Comparison of ENCODE assay signal across 19 mouse cellular contexts in the genomic region with DNA sequence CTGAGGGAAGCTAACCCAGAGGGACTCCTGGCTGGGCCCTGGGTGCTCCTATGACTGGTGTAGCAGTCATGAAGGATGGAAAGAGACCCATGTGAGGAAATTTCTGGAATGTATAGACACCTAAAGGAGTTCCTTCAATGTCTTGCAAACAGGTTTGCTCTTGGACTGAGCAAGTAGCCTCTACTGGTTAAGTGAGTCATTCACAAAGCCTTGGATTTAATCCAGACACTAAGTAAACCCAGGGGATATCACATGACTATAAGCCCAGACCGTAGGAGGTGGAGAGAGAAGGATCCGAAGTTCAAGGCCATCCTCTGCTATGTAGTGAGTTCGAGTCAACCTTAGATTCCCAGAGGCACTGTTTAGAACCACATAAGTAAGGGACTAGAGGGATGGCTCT.
A peak's percentile ranks its signal among the peaks of the same experiment; 100 is the strongest.
DNase-seq lines count a peak whose midpoint lies in the region; ATAC-seq and TF ChIP-seq lines count a peak whose summit lies in the region.
"Had no signal": no experiment of that assay in that cellular context is flagged by ENCODE, and none has a peak within 500 bp of the region (broad histone marks: within the 10 kb centered on the region; RNA-seq: fewer than 3 reads in every experiment).

No protein-coding gene starts in this region.

- H3K9me3 ChIP-seq in kidney, embryonic 15.5 days (replicated peaks) = no peaks in the 10 kb centered on the region
- H3K9me3 ChIP-seq in lung, postnatal 0 days (ENCODE audit: low read length) = no peaks in the 10 kb centered on the region
- no peaks in the 10 kb centered on the region for H3K9me3 ChIP-seq in MEL (replicated peaks; ENCODE audit: insufficient read depth, low read length)
- H3K9me3 ChIP-seq: embryonic facial prominence, embryonic 13.5 days; forebrain, embryonic 12.5 days; heart, embryonic 12.5 days; hindbrain, embryonic 15.5 days had no signal

- no peaks in the 10 kb centered on the region for H3K27me3 ChIP-seq in kidney, adult 2 months (replicated peaks; ENCODE audit: control insufficient read depth, insufficient read depth, low read length)
- no peaks in the 10 kb centered on the region for H3K27me3 ChIP-seq in kidney, embryonic 15.5 days
- H3K27me3 ChIP-seq in lung, postnatal 0 days (replicated peaks; ENCODE audit: insufficient read depth, low read length) = no peaks in the 10 kb centered on the region
- H3K27me3 ChIP-seq in MEL (ENCODE audit: control insufficient read depth in 1 of 2, insufficient read depth in 2 of 2, low read length in 2 of 2) = no peaks in the 10 kb centered on the region
- H3K27me3 ChIP-seq: embryonic facial prominence, embryonic 13.5 days; forebrain, embryonic 12.5 days; hindbrain, embryonic 15.5 days; Patski had no signal

- no peak overlapping the region for H3K27ac ChIP-seq in kidney, adult 2 months (ENCODE audit: insufficient read depth, low read depth, low read length)
- no peak overlapping the region for H3K27ac ChIP-seq in kidney, embryonic 15.5 days
- no peak overlapping the region for H3K27ac ChIP-seq in lung, postnatal 0 days (ENCODE audit: low read length)
- peak overlapping the region; percentile 43 for H3K27ac ChIP-seq in MEL (ENCODE audit: control insufficient read depth, low read depth, low read length)
- H3K27ac ChIP-seq: embryonic facial prominence, embryonic 13.5 days; forebrain, embryonic 12.5 days; heart, adult 2 months; hindbrain, embryonic 15.5 days had no signal

- no peak overlapping the region for H3K4me2 ChIP-seq in kidney, embryonic 15.5 days
- no peak overlapping the region for H3K4me2 ChIP-seq in lung, postnatal 0 days (replicated peaks; ENCODE audit: low read depth, low read length)
- H3K4me2 ChIP-seq: embryonic facial prominence, embryonic 13.5 days; forebrain, embryonic 12.5 days; heart, embryonic 12.5 days; hindbrain, embryonic 15.5 days had no signal

- 0 out of 2 replicates have a peak, but pooled peaks cover 4% of the 10 kb centered on the region for H3K4me1 ChIP-seq in kidney, adult 2 months (ENCODE audit: control insufficient read depth, insufficient read depth, low read length)
- H3K4me1 ChIP-seq in kidney, embryonic 15.5 days = 0 out of 2 replicates have a peak, but pooled peaks cover 7% of the 10 kb centered on the region
- H3K4me1 ChIP-seq in lung, postnatal 0 days (ENCODE audit: insufficient read depth, low read depth, low read length) = peaks cover 5% of the 10 kb centered on the region; the same call in 1 of the 2 replicates
- no peaks in the 10 kb centered on the region for H3K4me1 ChIP-seq in lung, adult 2 months (ENCODE audit: control insufficient read depth, insufficient read depth, low read length)
- H3K4me1 ChIP-seq in MEL (ENCODE audit: control insufficient read depth in 1 of 2, insufficient read depth in 2 of 2, low read length in 2 of 2) = peaks cover 30 to 40% of the 10 kb centered on the region in 2 experiments
- H3K4me1 ChIP-seq: embryonic facial prominence, embryonic 13.5 days; forebrain, embryonic 12.5 days; hindbrain, embryonic 15.5 days had no signal

- no peak for ATAC-seq in kidney, embryonic 15.5 days (replicated peaks; ENCODE audit: low FRiP score)
- ATAC-seq in lung, postnatal 0 days = no peak
- ATAC-seq: forebrain, embryonic 16.5 days; intestine, embryonic 16.5 days; Patski had no signal

- TF ChIP-seq CTCF in kidney, adult 2 months (conservative IDR thresholded peaks at IDR 0.05; ENCODE audit: insufficient read depth, insufficient read length, low read depth, low read length) = no peak
- TF ChIP-seq CTCF in lung, postnatal 0 days (IDR thresholded peaks at IDR 0.05) = no peak
- no peak for TF ChIP-seq CTCF in lung, adult 2 months (IDR thresholded peaks at IDR 0.05; ENCODE audit: insufficient read depth, low read length)
- TF ChIP-seq CTCF in MEL (IDR thresholded peaks at IDR 0.05 in 2 of 3, conservative IDR thresholded peaks at IDR 0.05 in 1 of 3; ENCODE audit: control insufficient read depth in 1 of 3, insufficient read depth in 1 of 3, low read depth in 2 of 3, low read length in 3 of 3, poor library complexity in 1 of 3, severe bottlenecking in 1 of 3) = no peak

- no peaks in the 10 kb centered on the region for H3K36me3 ChIP-seq in kidney, adult 2 months (ENCODE audit: control insufficient read depth, insufficient read depth, low read length)
- H3K36me3 ChIP-seq in kidney, embryonic 15.5 days = no peaks in the 10 kb centered on the region
- no peaks in the 10 kb centered on the region for H3K36me3 ChIP-seq in lung, postnatal 0 days (ENCODE audit: insufficient read depth, low read length)
- H3K36me3 ChIP-seq in MEL (ENCODE audit: control insufficient read depth in 1 of 2, insufficient read depth in 2 of 2, low read length in 2 of 2) = peaks cover 18 to 50% of the 10 kb centered on the region in 2 experiments
- H3K36me3 ChIP-seq: embryonic facial prominence, embryonic 13.5 days; forebrain, embryonic 12.5 days; heart, embryonic 12.5 days; hindbrain, embryonic 15.5 days had no signal

- H3K9ac ChIP-seq in kidney, embryonic 15.5 days = no peak overlapping the region
- H3K9ac ChIP-seq in lung, postnatal 0 days (replicated peaks; ENCODE audit: low read depth) = no peak overlapping the region
- H3K9ac ChIP-seq in MEL (ENCODE audit: control insufficient read depth, low read depth, low read length, poor library complexity, severe bottlenecking) = no peak overlapping the region
- H3K9ac ChIP-seq: embryonic facial prominence, embryonic 13.5 days; forebrain, embryonic 12.5 days; heart, embryonic 12.5 days; hindbrain, embryonic 15.5 days had no signal

- no peak for TF ChIP-seq EP300 in lung, postnatal 0 days (IDR thresholded peaks at IDR 0.05)
- TF ChIP-seq EP300 in MEL (IDR thresholded peaks at IDR 0.05; ENCODE audit: low read depth in 1 of 2, low read length in 2 of 2) = no peak

- 75% methylated on average over 3 of the region's 3 CpGs for WGBS in kidney, adult 2 months
- WGBS in kidney, embryonic 15.5 days = 91% methylated on average over 3 of the region's 3 CpGs
- WGBS in lung, postnatal 0 days = 69% methylated on average over 3 of the region's 3 CpGs
- WGBS in lung, adult 2 months = 64% methylated on average over 3 of the region's 3 CpGs

- no peak for TF ChIP-seq RAD21 in MEL (IDR thresholded peaks at IDR 0.05; ENCODE audit: low read depth, low read length)

- peaks cover 18% of the 10 kb centered on the region for H3K79me2 ChIP-seq in MEL (ENCODE audit: control insufficient read depth, insufficient read depth, low read length, poor library complexity)

- no peak overlapping the region for H3K4me3 ChIP-seq in kidney, adult 2 months (ENCODE audit: insufficient read depth, low read depth, low read length)
- no peak overlapping the region for H3K4me3 ChIP-seq in kidney, embryonic 15.5 days (replicated peaks)
- no peak overlapping the region for H3K4me3 ChIP-seq in lung, postnatal 0 days (ENCODE audit: low read depth, low read length)
- H3K4me3 ChIP-seq in lung, adult 2 months (replicated peaks; ENCODE audit: extremely low read depth, low read depth, low read length) = no peak overlapping the region
- H3K4me3 ChIP-seq in MEL (ENCODE audit: control insufficient read depth in 1 of 2, insufficient read depth in 1 of 2, low read depth in 2 of 2, low read length in 2 of 2) = no peak overlapping the region
- H3K4me3 ChIP-seq: embryonic facial prominence, embryonic 13.5 days; forebrain, embryonic 12.5 days; heart, adult 2 months; heart, embryonic 12.5 days; hindbrain, embryonic 15.5 days had no signal

- DNase-seq in kidney, adult 2 months = peak; percentile 32
- DNase-seq in lung, postnatal 0 days (ENCODE audit: low spot score) = peak; percentile 10
- no peak for DNase-seq in lung, adult 2 months
- DNase-seq in MEL (ENCODE audit: low read depth, low spot score) = peak; percentile 53
- no peak for DNase-seq in urinary bladder, postnatal 4 days (ENCODE audit: low spot score in 2 of 2)
- DNase-seq in cerebellum, postnatal 14 days = no peak
- DNase-seq: adrenal gland, adult 8-10 months; cerebellum, adult 11 months; cerebellum, adult 8-10 months; gastrocnemius, postnatal 10 days; heart, adult 2 months had no signal

- no peak for TF ChIP-seq POLR2A in kidney, adult 2 months (IDR thresholded peaks at IDR 0.05; ENCODE audit: low read depth, low read length)
- TF ChIP-seq POLR2A in lung, adult 2 months (IDR thresholded peaks at IDR 0.05; ENCODE audit: borderline replicate concordance, extremely low read depth, low read depth, low read length) = no peak
- no peak for TF ChIP-seq POLR2A in MEL (IDR thresholded peaks at IDR 0.05; ENCODE audit: control insufficient read depth in 1 of 2, insufficient read depth in 1 of 2, low read depth in 1 of 2, low read length in 2 of 2, poor library complexity in 1 of 2)

TF ChIP-seq in MEL, 35 proteins besides CTCF, POLR2A, EP300 and RAD21:
- TF ChIP-seq MYC (IDR thresholded peaks at IDR 0.05; ENCODE audit: low read depth, low read length) (no peak), ZMIZ1 (IDR thresholded peaks at IDR 0.05; ENCODE audit: low read depth, low read length) (no peak), NRF1 (IDR thresholded peaks at IDR 0.05; ENCODE audit: insufficient read depth, low read depth, low read length, poor library complexity, severe bottlenecking) (no peak), SMC3 (IDR thresholded peaks at IDR 0.05; ENCODE audit: low read depth, low read length) (no peak), CHD2 (IDR thresholded peaks at IDR 0.05; ENCODE audit: low read length) (no peak), USF1 (IDR thresholded peaks at IDR 0.05; ENCODE audit: low read depth, low read length) (peak; percentile 69; the same call in 1 of the 2 replicates), ZC3H11A (IDR thresholded peaks at IDR 0.05; ENCODE audit: low read depth, low read length) (no peak), JUND (IDR thresholded peaks at IDR 0.05; ENCODE audit: low read depth, low read length) (no peak), HCFC1 (IDR thresholded peaks at IDR 0.05; ENCODE audit: low read depth, low read length) (no peak), POLR2AphosphoS2 (IDR thresholded peaks at IDR 0.05; ENCODE audit: low read length) (0 out of 2 replicates have a peak, but pooled peaks have one; percentile 5), RCOR1 (IDR thresholded peaks at IDR 0.05; ENCODE audit: low read depth, low read length) (no peak), MXI1 (IDR thresholded peaks at IDR 0.05; ENCODE audit: low read depth, low read length) (0 out of 2 replicates have a peak, but pooled peaks have one; percentile 4), TCF12 (IDR thresholded peaks at IDR 0.05; ENCODE audit: low read depth, low read length) (no peak), NELFE (IDR thresholded peaks at IDR 0.05; ENCODE audit: low read depth, low read length) (no peak), ZNF384 (IDR thresholded peaks at IDR 0.05; ENCODE audit: low read depth, low read length) (no peak)

Comparison
In these comparisons a context has a peak if more than half of its experiments do, and no peak if none do; other contexts are left out.
1. DNase-seq: peak in kidney, adult 2 months (single experiment), lung, postnatal 0 days (single experiment) and MEL (single experiment); none in lung, adult 2 months (single experiment), urinary bladder, postnatal 4 days (0 of 2) and cerebellum, postnatal 14 days (0 of 2).